Mouse (Mus musculus) right cerebral cortex, adult 2 months (tissue): ENCODE measurements around the gene Tesk1.

Source experiments
- DNase-seq, 2 experiments: peaks; one replicate each; pipeline ENCODE4 v3.0.0; 2021 to 2022; ENCODE audit warnings: low spot score in 2 of 2

Gene Tesk1

DNA sequence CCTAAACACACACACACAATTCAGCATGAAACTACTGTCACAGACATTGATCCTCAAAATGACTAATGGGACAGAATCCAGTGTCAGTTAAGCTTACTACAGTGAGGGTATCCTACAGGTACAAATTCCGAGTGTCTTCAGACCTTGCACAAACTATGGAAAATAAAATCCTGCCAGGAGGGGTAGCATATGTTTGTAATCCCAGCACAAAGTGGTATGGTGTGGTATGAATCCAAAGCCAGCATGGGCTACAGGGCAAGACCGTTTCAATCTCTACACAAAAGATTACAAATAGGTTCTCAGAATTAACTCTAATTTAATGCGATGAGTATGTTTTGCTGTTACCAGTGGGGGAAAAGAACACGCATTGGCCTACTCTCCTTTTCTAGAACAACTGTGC, at the start of gene Tesk1:
Tesk1 (plus strand) TSS at position 301 of the 400 bp plus-strand sequence.
- no peak for DNase-seq

DNA sequence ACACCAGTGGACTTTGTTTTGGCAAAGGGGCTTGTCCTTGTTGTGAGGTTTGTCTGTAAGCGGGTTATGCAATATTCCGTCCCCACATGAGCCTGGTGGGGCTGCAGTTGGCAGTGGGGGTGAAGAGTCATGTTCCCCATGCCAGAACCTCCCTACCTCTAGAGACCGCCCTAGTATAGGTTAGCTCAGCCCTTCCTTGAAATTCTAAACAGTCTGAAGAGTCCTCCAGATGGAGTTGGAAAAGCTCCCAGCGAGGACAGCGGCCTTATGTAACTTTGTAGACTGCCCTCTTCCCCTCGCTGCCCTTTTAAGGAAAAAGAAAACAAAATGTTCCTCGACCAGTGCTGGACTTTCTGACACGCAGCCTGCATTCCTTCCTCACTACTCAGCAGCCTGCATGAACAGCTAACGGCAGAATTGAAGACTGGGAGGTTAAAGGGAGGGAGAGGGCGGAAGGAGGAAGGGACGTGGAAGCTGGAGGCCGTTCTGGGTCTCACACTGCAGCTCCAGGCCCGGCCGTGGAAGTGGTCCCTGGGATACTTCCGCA, 47.3 kb upstream of the Tesk1 start:
- no peak for DNase-seq

DNA sequence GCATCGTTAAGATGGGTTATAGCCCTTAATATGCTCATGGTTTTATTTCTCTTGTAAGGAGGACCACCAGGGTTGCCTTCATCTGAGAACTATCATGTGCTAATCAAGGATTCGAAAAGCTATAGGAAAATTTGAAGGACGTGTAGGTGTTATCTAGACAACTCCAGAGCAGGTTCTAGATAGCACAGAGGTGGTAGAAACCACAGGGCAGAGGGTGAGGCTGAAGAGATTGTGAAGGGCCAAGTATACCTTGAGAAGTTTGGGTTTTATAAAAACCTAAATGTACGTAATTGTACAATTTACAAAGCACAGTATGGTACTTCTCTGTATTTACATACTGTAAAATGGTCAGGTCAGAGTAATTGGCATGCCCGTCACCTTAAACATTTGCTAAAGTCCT, 46.6 kb upstream of the Tesk1 start:
- DNase-seq, result no peak

DNA sequence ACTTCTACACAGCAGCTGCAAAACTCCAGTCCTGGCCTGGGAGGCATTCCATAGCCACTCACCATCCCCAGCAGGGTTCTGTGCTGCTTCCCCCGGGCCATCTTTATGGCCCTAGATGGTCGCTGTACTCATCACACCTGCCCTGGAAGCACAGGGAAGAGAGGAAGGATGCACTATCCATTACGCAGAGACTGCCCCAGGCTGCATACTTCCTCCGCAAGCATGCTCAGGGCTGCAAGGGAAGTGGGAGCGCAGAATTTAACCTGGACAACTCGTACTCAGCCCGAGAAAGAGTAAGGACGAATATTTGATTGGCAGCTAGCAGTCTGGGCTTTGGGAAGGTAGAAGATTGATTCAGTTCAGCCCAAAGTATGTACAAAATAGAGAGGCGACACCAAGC, 45.9 kb upstream of the Tesk1 start:
- DNase-seq, result no peak

DNA sequence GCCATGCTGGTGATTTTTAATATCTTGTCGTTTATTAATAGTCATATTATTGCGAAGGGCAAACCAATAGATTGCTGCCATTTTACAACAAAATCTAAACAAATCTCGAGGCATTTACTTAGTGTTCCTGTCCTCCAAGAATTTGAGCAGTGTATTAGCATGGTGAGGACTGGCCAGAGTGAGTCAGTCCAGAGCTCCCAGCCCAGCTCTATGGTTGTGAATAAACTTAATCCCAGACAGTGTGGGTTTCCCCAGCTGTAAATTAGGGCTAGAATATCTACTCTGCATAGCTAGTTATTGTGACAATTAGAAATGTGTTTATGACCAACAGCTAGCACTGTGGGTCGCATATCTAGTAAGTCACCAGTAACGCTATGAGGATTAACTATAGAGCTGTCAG, 45.4 kb upstream of the Tesk1 start:
- no peak for DNase-seq

DNA sequence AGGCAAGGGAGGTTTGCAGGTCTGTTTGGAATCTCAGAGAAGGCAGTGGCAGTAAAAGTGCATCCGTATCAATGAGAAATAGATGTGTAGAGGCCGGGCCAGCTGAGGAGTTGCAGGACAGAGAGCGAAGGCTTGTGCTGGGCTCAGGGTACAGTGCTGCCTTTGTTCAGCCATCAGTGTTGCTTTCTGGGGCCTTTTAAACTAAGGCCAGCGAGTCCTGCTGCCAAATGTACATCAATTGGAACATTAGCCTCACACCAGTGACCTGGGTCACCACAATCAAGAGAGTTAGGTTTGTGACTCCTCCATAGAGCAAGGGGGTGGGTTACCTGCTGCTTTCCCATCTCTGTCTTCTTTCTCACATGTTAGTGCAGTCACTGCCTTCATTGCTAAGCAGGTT, 43.7 kb upstream of the Tesk1 start:
- DNase-seq, result no peak

DNA sequence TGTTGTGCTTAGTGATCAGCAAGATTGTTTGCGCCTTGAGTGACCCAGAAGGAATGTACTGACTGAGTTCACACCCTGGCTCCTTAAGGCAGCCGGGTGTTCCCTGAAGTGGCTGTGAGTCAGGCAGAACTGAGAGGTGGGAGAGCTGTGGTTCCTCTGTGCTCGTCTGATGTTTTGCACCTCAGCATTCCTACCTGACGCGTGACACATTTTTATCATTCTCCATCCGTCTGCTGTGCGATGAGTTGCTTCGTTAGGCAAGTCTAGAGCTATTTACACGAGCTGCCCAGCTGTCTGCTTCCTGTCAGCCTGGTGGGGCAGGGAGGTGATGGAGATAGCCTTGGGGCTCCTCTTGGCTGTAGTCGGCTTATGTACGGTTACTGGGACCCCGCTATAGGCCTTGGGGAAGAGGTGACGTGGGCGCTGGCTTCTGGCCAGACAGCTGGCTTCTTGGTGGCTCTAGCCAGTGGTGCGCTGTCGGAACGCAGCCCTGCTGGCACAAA, 42.9 kb upstream of the Tesk1 start:
- peak in 1 of 2 experiments; percentile 53 for DNase-seq

DNA sequence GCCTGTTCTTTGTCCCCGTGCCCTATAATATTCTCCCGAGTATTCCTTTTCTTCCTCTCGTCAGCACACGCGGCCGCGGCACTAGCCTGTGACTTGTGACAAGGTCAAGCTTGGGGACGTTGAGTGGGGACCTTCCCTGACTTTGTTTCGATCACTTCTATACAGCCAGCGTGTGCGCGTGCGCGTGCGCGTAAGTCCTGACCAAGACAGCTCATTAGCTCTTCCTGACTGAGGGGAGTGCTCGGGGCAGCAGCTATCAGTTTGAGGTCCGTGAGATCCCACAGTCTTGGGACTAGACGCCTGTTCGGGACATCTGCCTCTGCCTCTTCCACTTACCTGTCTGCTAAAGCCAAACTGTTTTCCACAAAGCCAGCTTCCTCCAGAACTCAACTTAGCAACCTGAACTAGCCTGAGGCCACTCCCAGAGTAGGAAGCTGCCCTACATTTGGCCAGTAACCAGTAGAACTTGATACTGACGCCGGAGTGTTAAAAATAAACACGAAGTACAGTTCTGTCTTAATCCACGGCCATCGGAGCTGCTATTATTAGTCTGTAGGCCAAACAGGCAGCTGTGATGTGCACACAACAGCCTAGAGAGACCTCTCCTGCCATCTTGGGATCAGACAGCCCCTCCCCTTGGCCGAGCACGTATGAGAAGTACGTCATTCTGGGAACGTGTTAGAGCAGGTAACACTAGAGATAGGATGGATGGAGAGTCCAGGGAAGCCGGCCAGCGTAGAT, 42.2 kb upstream of the Tesk1 start:
- DNase-seq, result no peak

DNA sequence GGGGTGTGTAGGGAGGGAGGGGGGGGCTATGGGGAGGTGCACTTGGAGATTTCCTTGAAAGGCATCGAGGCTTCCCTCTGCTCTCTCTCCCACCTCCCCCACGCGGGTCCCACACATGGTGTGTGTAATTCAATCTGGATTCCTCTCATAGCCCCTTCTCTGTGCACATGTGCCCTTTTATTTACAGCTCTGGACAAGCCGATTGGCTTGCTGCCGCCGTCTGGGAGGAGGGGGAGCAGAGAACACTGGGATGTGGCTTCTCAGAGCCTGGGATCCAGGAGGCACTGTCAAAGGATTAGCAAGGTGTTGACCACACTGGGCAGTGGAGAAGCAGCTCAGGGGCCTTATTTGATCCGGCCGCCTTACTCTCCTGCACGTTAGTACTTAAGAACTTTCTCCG, 40.8 kb upstream of the Tesk1 start:
- DNase-seq, result no peak

DNA sequence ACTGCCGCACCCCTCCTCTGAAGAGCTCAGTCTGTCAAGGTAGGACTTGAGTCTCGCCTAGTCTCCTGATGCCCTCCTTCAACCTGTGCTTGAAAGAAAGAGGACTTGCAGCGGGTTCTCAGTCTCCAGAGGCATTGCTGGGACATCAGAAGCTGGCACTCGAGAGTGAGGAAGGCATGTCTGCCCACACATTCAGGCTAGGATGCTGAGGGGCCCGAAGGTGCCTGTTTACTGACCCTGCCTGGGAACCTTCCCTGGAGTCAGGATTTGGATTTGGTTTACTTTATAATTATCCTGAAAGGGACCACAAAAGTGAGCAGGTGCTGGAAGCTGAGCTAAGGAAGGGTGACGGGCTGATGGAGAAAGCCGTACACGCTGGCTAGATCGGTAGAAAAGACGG, 40.3 kb upstream of the Tesk1 start:
- DNase-seq, result no peak

DNA sequence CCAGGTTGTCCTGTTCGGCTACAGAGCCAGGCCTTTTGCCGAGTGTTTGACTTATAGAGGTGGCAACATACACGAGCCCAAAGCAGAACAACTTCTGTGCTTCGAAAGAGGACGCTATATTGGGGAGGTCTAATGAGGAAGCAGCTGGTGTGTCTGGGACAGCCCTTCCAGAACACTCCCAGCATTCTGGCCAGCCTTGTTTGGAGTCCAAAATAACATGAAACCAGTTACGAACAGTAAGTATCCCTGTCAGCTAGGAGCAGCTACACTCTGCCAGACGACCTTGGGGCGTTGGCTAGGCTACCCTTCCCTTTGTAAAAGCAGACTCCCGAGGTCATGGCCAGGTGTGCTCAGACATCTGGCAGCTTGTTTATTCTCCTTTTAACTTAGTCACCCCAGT, 39.5 kb upstream of the Tesk1 start:
- no peak for DNase-seq

DNA sequence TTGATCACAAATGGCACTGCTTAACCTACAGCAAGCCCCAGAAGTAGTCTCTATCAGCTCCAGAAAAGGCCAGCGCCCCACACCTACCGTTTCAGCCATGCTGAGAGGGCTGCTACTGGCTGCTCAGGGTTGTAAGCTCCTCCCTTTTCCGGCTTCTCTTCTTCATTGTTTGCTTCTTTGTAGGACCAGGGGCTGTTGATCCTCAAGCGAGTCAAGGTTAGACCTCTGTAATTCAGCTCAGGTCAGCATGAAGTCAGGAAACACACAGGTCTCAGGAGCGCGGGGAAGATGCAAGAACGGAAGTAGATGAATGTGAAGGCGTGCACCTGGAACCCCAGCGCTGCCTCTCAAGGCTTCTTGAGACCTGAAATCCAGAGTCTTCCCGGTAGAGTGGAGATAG, 37.0 kb upstream of the Tesk1 start:
- no peak for DNase-seq

DNA sequence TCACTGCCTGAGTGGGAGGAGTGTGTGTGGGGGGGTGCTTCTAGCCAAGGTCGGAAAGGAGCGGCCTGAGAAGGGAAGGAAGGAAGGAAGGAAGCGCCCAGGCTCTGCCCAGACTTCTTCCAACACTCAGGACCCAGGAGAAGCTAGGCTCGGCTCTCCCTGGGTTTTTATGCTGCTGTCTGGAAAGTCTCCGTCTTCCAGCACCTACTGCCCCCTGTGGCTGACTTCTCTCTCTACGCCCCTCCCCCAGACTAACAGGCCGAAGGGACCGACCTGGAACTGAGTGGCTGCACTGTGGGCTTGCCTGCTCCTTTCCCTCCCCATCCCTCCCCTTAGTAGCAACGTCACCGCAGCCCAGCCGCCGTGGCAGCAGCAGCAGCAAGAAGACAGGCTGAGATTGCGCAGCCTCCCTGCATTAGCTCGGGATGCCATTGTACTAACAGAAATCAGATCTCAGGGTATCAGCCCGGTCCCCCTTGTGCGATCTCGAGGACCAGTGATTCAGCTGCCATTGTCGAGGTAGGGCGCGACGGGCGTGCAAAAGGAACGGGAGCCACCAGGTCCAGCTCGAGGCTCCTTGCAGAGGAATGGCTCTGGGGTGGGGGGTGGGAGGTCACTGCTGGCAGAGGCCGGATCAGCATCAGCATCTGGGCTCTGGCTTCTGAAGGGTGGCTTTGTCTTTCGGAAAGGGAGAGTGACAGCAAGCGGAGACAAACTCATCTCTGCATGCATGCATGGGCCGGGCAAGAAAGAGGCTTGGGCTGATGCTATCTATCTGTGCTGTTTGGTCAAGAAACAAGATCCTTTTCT, 35.4 kb upstream of the Tesk1 start:
- peak; percentile 69 to 70 for DNase-seq

DNA sequence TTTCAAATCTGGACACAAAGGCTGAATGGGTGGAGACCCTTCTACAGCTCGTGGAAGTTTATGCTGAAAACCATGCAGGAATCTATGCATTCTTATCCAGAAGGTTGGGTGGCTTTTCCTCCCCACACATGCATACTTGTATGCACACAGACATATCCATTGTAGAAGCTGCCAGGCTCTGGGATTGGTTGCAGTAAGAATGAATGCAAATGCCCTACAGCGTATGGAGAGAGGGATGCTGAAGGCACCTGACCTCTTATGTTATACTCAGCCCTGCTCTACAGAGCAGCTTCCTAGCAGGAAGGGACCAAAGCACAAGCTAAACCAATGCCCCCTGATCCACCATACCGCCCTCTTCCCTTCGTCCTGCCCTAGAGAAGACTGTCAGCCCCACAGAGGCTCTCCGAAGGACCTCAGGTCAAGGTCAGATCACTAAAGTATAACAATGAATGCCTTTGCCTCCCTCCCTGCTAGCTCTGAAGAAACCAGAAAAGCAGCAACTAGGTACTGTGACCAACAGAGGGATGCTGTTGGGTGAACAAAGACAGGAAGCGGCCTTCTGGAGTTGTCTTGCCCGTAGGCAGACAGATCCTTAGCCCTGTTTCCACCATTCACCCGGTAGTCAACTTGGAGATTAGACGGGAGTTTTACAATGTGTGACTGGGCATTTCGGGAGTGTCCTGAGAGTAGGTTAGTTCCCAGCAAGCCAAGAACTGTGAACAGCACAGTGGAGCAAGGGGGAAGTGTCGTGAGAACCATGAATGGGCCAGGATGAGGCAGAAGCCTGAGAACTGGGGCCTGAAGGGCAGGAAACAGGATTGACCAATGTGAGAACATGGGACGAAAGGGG, 34.4 kb upstream of the Tesk1 start:
- no peak for DNase-seq

DNA sequence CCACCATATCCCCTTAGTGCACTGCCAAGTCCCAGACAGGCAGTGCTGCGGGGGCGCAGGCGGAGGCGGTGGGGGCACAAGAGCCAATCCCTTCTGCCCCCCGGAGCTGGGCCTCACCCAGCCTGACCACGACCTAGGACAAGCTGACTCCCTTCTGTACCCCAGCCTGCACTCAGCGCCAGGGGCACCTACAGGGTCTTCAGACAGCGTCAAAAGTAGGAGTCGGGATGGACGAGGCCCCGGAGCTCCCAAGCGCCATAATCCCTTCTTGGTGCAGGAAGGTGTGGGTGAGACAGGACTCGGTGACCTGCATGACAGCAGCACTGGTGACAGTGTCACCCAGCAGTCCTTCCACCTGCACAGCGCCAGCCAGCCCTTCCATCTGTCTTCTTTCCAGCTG, 27.0 kb upstream of the Tesk1 start:
- DNase-seq, result no peak

DNA sequence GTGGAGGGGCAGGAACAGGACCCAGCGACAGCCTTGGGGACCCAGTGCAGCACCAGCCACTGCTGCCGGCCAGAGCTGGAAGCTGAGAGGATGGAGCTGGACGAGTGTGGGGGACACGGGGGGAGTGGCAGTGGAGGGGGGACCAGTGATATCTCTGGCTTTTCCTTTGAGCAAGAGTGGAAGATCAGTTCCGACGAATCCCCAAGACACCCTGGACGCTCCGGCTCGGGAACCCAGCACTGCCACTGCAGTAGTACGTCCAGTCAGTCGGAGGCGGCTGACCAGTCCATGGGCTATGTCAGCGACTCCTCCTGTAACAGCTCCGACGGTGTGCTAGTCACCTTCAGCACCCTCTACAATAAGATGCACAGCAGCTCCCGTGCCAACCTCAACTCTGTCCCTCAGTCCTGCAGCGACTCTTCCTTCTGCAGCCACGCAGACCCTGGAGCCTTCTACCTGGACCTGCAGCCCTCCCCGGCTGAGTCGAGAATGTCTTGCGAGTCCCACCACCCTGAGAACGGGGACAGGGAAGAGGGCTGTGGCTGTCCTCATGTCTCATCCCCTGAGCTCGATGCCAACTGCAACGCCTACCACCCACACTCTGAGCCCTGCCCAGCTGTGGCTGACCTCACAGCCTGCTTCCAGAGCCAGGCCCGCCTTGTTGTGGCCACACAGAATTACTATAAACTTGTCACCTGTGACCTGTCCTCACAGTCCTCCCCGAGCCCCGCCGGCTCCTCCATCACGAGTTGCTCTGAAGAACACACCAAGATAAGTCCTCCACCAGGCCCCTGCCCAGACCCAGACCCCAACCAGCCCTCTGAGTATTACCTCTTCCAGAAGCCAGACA, 26.3 kb upstream of the Tesk1 start:
- no peak for DNase-seq

DNA sequence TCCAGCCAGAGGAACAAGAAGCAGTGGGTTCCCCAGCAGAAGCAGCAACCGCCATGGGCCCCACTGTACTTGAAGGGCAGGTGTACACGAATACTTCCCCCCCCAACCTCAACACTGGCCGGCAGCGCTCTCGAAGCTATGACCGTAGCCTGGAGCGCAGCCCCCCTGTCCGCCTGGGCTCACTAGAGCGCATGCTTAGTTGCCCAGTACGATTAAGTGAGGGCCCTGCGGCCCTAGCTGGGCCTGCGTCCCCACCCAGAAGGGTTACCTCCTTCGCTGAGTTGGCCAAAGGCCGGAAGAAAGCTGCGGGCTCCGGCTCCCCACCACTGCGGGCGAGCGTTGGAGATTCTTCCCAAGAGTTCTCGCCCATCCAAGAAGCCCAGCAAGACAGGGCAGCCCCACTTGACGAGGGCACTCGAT, 25.7 kb upstream of the Tesk1 start:
- no peak for DNase-seq

DNA sequence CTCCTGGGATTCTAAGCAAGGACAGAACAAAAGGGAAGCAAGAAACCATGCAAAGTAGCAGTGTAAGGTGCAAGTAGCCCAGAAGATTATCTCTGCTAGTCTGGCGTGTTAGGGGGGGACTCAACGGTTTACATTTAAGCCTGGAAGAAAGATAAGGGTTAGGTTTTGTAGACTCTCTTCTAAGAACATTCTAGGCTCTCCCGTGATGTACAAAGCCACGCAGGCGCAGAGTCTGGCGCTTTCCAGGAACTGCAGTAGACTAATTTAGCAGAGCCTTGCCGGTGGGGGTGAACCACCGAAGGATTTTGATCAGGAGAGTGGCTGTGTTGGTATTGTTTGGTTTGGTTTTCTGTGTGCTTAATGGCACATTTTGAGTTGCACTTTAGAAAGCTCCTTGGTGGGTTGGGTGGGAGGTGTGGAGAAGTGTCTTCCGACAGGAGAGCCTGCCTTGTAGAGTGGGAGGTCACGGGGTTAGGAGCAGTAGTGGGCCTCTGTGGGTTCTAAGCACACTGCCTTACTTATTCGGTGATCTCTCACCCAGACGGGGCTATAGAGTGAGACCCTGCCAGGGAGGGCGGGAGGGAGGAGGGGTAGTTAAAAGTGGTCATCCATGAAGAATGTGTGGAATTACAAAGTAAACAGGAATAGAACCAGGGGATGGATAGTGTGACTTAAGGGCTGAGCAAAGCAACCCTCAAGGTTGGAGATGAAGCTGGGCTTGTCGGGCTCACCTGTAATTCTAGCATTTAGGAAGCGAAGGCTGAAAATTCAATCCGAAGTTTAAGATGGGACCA, 24.3 kb upstream of the Tesk1 start:
- DNase-seq, result no peak

DNA sequence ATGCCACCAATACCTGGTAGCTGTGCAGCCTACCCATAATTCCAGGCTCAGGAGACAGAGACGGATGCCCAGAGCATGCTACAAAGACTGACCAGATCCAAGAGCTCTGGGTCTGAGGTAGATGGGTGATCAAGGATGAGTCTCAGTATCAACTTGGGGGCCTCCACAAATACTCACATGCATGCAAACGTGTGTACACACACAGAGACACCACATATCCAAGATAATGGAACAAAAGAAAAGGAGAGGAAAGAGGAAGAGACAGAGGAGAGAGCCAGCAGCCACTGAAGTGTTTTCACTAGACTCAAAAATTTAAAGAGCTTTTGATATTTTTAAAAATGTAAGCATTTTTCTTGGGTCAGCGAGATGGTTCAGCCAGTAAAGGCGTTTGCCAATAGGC, 23.3 kb upstream of the Tesk1 start:
- no peak for DNase-seq

DNA sequence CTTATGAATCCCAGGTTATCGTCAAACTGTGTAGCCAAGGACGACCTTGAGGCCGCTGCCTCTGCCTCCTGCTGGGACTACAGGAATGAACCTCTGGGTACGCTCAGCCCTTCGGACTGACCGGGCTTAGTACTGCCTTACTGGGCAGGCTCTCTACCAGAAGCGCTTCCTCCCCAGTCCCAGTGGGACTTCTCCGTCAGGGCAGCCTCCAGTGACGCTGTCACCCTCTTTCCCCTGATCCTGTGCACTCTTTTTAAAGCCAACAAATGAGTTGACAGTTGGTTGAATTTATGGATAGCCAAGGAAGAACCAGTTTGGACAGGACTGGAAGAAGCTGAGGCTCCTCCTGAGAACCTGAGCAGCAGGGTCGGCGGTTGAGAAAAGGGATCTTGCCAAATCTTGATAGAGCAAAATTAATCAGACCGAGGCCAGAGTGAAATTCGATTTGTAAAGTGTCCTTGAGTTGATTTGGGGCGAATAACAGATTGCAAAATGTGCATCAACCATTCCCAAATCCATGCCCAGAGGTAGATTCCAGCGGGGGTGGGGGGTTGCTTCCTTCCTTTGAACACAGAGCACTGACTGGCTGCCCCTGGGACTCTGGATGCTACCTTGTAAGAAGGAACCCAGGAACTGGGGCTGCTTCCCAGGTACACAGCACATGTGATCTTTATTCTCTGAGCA, 22.6 kb upstream of the Tesk1 start:
- DNase-seq, result no peak
